Mouse (Mus musculus) bone marrow macrophage, adult 2 months (primary cell): ENCODE measurements around the gene Xpnpep3.
"Not testable (repeated sequence)": the region's sequence is repeated elsewhere in the genome, so short reads cannot be mapped to it uniquely, and the experiment has no call there.

ENCODE experiments used
- CTCF ChIP-seq: IDR thresholded peaks from 2 replicates; pipeline ENCODE4 v1.5.1; 2012; ENCODE audit warnings: low read depth, mild to moderate bottlenecking, low read length, moderate library complexity
- POLR2A ChIP-seq: IDR thresholded peaks from 2 replicates; pipeline ENCODE4 v1.6.1; 2012; ENCODE audit warnings: mild to moderate bottlenecking, low read depth, low read length, borderline replicate concordance

- not testable (repeated sequence) for TF ChIP-seq CTCF, POLR2A
Measured at GRCm38 (mm10) chr15:81480284-81480683, 80.3 kb downstream of the Xpnpep3 start.
